Mouse (Mus musculus): ENCODE measurements around the gene Tmem239.
"Not testable (repeated sequence)": the region's sequence is repeated elsewhere in the genome, so short reads cannot be mapped to it uniquely, and the experiment has no call there.

Tmem239 gene

DNA sequence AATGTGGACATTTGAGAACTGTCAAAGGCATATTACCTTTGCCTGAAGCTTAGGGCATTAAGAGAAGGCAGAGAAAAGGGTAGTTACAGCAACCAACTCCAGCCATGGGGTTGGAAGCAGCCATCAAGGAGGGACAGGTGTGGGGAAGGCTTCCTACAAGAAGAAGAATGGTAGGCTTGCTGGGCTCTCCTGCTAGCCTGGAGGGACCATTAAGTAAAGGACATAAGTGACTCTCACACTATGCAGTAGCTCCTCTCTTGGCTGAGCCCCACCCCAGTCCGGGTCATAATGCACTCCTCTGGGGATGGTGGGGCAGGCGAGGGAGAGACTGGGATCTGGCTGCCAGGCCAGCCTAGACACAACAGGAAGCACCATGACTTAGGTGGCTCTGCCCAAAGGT lies at the start of gene Tmem239:
TSS of gene Tmem239 (plus strand) at position 301 of the 400 bp plus-strand sequence.
- no peak for DNase-seq (ENCODE audit: low read depth)

GRCm38 (mm10) chr2:130357551-130357950 lies 48.7 kb upstream of the Tmem239 start:
- no peak for DNase-seq (ENCODE audit: low read depth)

GRCm38 (mm10) chr2:130358852-130359251 lies 47.4 kb upstream of the Tmem239 start:
- no peak for DNase-seq (ENCODE audit: low read depth)

DNA sequence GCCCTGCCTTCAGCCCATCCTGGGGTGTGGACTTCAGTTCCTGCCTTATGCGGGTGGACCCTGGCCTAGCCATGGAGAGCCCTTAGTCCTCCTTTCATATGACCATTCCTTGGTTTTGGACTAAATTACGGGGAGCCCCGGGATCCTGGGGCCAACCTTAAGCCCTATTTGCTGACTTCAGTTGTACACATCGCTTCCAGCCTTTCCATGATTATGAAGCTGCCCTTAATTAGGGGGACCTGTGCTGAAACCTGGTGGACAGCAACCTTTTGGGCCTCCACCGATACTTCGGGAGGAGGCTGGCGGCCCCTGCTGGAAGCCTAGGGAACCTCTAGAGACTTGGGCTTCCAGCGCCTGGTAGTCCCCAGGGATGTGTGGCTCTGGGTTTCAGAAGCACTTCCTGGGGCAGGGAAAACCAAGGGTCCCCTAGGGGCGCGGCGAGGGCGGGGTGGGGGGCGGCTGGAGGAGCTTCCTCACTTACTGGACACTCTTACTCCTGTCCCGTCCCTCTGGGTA lies 43.7 kb upstream of the Tmem239 start:
- DNase-seq (ENCODE audit: low read depth): peak; percentile 67

DNA sequence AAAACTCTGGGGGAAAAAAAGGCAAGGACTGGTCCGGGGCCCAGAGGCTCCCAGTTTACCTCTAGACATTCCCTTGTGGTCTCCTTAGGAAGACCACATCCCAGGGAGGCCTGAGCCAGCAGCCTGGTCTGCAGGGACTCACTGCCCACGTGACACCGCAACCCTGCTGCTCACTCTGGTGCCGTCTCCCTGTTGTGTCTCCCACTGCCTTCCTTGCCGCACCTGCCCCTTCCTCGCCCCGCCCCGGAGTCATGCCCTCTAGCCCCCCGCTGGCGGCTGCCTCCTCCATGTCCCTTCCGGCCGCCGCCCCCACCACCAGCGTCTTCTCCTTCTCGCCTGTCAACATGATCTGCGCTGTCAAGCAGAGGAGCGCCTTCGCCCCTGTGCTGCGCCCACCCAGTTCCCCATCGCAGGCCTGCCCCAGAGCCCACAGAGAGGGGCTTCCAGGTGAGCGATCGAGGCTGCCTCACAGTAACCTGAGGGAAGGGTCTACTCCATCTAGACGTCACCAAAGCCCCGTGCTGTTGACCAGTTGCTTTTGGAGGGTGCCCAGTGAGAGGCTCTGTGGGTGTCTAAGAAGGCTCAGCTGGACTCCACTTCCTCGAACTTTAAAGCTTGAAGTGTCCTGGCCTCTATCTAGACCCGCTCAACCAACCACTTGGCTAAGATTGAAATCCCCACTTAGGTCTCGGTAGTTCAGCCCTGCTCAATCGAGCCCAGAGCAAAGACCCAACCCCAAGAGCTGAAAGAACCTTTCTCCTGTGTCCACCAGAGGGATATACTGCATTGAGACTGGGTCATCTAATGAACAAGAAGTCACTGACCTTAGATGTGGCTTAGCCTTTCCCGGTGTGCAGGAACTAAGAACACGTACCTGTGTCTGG lies 40.8 kb upstream of the Tmem239 start:
- DNase-seq (ENCODE audit: low read depth): no peak

DNA sequence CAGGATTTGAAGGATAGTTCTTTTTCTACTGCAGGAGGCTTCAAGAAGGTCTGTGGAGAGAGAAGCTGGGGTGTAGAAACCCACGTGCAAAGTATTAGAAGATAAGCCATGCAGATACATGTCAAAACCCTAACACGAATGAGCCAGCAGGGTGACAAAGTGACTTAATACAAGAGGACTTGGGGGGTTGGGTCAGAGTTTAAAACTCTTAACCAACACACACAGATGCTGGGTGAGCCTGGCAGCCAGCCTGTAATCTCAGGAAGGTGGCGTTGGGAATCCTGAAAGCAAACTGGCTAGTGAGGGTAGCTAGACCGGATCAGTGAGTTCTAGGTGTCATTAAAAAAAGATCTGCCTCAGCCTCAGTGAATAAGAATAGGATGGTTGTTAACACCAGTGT lies 38.9 kb upstream of the Tmem239 start:
- DNase-seq (ENCODE audit: low read depth): no peak

- not testable (repeated sequence) for DNase-seq (ENCODE audit: low read depth)
Measured at GRCm38 (mm10) chr2:130373026-130373425, 33.3 kb upstream of the Tmem239 start.

DNA sequence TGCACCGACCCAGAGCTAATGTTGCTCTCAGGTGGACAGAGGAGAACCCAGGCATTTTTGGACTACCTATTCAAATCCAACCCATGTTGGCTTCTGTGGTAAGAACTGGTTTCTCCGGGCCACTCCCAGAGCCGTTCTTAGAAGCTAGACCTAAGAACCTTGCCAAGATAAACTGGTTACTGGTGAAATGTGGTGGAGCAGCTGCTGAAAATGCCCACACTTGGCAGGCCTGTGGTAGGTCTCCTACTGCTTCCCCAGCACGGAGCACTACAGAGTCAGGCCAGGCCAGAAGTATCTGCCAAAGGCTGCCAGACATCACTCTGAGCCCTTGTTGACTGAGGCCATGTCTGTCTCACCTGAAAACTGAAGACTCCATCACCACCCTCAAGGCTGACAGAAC lies 31.3 kb upstream of the Tmem239 start:
- peak; percentile 6 for DNase-seq (ENCODE audit: low read depth)

DNA sequence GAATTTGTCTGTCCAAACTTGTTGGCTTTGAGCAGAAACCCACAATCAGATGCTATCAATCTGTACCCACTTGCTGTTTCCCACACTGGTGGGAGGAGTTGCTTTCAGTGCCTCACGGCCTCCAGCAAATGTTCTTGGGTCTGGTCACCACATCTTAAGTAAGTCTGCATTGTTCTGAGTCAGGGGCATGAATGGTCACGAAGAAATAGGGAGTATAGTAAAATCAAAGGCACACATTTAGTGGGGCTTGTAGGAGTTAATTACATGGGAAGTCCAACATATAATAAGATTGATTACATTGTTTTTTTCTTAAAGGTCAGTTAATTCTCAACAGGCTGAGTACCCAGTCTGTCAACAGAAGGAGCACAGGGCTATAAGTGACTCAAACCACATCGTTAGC lies 23.1 kb upstream of the Tmem239 start:
- no peak for DNase-seq (ENCODE audit: low read depth)

DNA sequence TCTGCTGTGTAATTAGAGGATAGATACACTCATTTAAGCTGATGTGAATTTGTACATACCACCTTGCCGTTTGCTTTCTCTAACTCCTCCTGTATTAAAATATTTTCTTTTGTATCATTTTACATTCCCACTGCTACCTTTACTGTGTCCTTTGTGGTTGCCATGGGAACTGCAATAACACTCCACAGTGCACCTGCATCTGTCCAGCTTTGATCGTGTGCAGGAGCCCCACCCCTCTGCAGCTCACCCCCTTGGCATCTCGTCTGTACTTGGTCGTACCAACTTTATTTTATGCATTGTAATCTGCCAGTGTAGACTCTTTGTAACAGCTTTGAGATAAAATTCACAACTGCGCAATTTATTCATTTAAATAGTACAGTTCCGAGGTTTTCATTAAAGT lies 22.4 kb upstream of the Tmem239 start:
- DNase-seq (ENCODE audit: low read depth): no peak

DNA sequence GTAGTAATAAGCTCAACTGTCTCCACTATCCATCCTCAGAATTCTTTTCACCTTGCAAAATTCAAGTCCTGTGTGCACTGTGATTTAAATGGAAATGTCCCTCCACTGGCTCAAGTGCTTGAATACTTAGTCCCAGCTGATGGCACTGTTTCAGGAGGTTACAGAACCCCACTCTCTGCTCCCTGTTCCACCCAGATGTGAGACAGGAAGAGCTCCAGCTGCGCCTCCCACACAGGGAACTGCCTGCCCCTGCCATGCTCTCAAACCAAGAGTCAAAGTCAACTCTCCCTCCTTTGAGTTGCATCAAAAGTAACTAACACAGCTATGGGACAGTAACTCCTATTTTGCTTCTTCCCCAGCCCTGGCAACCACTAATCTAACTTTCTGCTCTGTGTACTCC lies 20.1 kb upstream of the Tmem239 start:
- DNase-seq (ENCODE audit: low read depth): no peak

- peak; percentile 50 for DNase-seq (ENCODE audit: low read depth)
Measured at GRCm38 (mm10) chr2:130388796-130389195, 17.5 kb upstream of the Tmem239 start.

DNA sequence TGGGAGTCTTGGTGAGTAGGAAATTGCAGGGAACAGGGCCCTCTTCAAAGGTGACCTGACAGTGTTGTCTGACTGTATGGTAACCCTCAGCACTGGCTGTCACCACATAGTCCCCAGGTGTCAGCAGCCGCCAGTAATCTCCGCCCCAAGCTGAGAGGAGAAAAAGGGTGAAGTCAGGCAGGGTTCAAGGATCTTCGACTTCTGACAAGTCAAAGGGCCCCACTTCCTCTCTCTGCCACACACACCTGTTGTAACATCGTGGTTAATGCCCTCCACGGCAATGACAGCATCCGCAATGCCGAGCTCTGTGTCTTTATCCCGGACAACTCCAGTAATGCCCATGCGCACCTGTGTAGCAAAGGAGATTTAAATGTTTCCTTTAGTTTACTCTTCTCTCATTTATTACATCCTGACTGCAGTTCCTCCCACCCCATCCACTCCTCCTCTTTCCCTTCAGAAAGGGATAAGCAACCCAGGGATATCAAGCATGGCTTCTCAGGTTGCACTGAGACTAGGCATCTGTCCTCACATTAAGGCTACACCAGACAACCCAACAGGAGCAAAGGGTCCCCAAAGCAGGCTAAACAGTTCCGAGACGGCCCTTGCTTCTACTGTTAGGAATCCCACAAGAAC lies 15.2 kb upstream of the Tmem239 start:
- no peak for DNase-seq (ENCODE audit: low read depth)

DNA sequence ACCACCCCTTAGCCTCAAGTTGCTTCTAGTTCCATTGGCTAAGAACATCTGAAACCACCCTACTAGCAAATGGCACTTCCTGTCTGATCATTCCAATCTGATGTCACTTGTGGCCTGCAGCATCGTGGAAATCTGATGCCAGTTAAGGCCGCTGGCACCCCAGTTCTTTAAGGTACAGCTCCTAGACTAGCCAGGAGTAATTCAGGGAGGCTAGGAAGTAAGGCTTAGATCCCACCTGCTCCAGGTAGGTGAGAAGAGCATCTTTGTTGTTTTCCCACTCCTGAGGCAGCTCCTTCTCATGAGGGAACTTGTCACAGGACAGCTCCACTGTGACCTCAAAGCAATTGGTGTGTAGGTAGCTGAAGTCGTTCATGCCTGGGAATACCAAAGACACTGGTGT lies 13.4 kb upstream of the Tmem239 start:
- no peak for DNase-seq (ENCODE audit: low read depth)

- DNase-seq (ENCODE audit: low read depth): no peak
Measured at GRCm38 (mm10) chr2:130395696-130396095, 10.6 kb upstream of the Tmem239 start.

DNA sequence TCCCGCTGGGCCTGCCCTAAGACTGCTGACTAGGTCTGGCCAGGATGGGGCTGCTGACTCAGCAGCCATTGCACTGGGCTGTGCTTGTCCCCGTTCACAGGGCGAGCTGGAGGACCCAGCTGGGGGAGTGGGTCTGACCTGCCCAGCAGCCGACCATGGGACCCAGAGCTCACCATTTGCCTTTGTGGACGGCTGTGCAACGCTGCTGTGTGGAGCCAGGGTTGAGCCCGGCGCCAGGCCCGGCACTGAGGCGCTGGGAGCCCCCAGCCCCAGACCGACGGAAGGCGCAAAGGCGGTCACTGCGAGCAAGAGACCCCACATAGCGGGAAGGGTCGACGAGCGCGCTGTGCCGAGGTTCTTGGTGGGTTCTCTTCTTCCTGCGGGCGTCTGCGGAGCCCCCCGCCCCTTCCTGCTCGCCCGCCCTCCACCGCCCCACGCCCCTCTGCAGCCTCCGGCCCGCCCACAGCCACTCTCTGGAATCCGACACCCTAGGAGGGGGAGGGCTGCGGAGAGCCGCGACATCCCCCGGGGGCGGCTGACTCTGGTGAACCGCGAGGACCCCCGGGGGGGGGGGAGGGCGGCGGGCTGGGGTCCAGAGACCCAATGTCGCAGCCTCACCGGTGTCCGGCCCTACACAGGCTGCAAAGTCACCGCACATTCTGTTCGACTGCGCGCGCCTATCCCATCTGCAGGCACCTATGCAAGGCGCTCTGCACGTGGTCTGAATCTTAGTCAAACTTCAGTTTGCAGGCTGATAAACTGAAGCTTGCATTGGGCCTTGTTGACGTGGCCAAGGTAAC lies 8.9 kb upstream of the Tmem239 start, which contains the start of gene Cpxm1:
TSS of gene Cpxm1 (minus strand) at position 389 of the 800 bp plus-strand sequence.
- DNase-seq (ENCODE audit: low read depth): peak; percentile 27

DNA sequence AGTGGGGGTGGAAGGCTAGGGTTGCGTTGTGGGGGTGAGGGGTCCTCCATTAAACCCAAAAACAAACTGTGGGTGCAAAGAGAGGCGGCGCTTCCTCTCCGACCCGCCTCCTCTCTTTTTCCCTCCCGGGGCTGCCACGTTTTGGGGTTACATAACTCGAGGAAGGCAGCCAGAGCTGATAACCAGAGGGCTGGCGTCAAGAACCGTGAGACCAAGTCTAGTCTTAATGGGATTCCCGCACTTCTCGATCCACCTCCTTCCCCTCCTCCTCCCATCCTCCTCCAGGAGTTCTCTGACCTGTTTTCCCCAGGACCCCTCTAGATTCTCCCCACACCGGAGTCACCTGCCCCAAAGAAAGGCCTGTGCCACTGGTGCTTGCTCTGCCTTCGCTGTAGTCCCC lies 8.2 kb upstream of the Tmem239 start:
- DNase-seq (ENCODE audit: low read depth): no peak

GRCm38 (mm10) chr2:130400046-130400445 lies 6.2 kb upstream of the Tmem239 start:
- DNase-seq (ENCODE audit: low read depth): no peak

- DNase-seq (ENCODE audit: low read depth): peak; percentile 59
Measured at GRCm38 (mm10) chr2:130401891-130402290, 4.4 kb upstream of the Tmem239 start.

DNA sequence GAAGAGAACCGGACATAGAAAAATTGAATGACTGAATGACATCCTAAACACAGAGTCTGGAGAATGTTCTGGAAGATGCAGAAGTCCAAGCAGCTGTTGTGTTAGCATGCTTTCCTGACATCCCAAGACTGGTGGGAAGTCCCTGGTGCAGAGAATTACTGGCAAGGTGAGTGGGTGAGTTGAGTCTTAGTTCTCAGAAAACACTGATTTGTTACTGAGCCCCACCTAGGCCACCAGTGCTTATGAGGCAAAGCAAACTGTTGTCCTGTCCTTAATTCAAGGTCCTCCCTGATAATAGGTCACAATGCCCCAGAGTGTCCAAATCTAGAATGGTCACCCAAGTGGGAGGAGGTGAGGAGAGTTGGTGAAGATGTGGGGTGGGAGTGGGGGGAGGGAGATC lies 1.3 kb upstream of the Tmem239 start, which contains the start of the genes Gm28372 and 1700020A23Rik:
TSS of gene Gm28372 (plus strand) at position 301 of the 400 bp plus-strand sequence.
TSS of gene 1700020A23Rik (plus strand) at position 321 of the 400 bp plus-strand sequence.
- no peak for DNase-seq (ENCODE audit: low read depth)

- DNase-seq (ENCODE audit: low read depth): peak; percentile 75
Measured at GRCm38 (mm10) chr2:130408194-130408593, 1.9 kb downstream of the Tmem239 start.
